ENCODE assay signal across 14 mouse cellular contexts in the genomic region with DNA sequence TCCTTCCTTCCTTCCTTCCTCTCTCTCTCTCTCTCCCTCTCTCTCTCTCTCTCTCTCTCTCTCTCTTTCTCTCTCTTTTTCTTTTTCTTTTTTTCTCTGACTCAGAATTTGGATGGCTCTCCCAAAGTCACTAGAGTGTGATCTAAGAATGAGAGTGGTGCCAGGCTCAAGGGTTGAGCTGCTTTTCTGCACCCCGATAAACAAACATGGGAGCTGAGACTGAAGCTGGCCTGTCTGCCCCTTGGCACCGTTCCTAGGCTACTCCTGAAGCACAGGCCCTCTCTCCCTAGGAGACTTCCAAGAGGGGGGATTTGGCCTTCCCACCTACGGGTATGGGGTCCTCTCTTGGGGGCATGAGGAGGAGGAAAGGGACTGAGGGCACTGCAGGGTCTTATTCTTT.
"Had no signal": no experiment of that assay in that cellular context is flagged by ENCODE, and none has a peak within 500 bp of the region (broad histone marks: within the 10 kb centered on the region; RNA-seq: fewer than 3 reads in every experiment).

No protein-coding gene starts in this region.

- H3K4me1 ChIP-seq: neural tube, embryonic 15.5 days had no signal

- DNase-seq: kidney, adult 18-20 months; kidney, postnatal 10 days; kidney, postnatal 4 days; lung, postnatal 4 days; midbrain, embryonic 14.5 days; right cerebral cortex, adult 18-20 months; spleen, adult 18-20 months; thymus, postnatal 36 days had no signal

- H3K4me3 ChIP-seq: intestine, embryonic 15.5 days; layer of hippocampus, adult 2 months; liver, embryonic 12.5 days; midbrain, embryonic 10.5 days; myocyte; neural tube, embryonic 15.5 days had no signal

- H3K36me3 ChIP-seq: intestine, embryonic 15.5 days; liver, embryonic 12.5 days; midbrain, embryonic 10.5 days; neural tube, embryonic 15.5 days had no signal

- H3K9ac ChIP-seq: intestine, embryonic 15.5 days; liver, embryonic 12.5 days; neural tube, embryonic 15.5 days had no signal

- H3K27ac ChIP-seq: intestine, embryonic 15.5 days; layer of hippocampus, adult 2 months; liver, embryonic 12.5 days; midbrain, embryonic 10.5 days; neural tube, embryonic 15.5 days had no signal

- ATAC-seq: intestine, embryonic 15.5 days; liver, embryonic 12.5 days had no signal

- H3K9me3 ChIP-seq: intestine, embryonic 15.5 days; liver, embryonic 12.5 days; midbrain, embryonic 10.5 days; neural tube, embryonic 15.5 days had no signal

- H3K4me2 ChIP-seq: intestine, embryonic 15.5 days; liver, embryonic 12.5 days; neural tube, embryonic 15.5 days had no signal

- H3K27me3 ChIP-seq: intestine, embryonic 15.5 days; liver, embryonic 12.5 days; neural tube, embryonic 15.5 days had no signal
